Mouse (Mus musculus) cortical plate, adult 2 months (tissue): ENCODE data around the gene Nf1.

Experiments
- CTCF ChIP-seq: fragments of 200-500 bp; IDR thresholded peaks from 2 replicates; pipeline ENCODE4 v1.5.1; 2011; ENCODE audit warnings: mild to moderate bottlenecking, control low read depth, low read length; ENCODE audit not compliant: insufficient read depth; ENCODE audit errors: extremely low read depth
- POLR2A ChIP-seq: fragments of 200-500 bp; IDR thresholded peaks from 2 replicates; pipeline ENCODE4 v1.6.1; 2011; ENCODE audit warnings: mild to moderate bottlenecking, low read length, control low read depth; ENCODE audit not compliant: insufficient read depth; ENCODE audit errors: extremely low read depth

DNA sequence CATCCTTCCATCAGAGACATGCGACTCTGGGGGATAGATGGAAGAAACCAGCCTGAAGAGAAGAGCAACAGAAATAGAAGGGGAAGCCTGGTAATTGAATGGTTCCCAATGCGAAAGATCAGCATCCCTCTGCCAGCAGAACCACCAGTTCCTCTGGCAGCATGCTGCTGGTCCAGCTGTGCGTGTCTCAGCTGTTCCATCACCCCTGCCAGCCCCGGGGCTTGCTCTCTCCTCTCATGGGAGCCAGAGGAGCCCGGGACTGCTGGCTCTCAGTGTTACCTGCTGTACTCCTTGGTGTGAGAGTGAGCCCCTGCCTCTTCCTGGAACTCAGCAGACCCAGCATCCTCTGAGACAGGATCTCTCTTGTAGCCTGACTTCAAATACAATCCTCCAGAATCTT, 276.4 kb downstream of the Nf1 start:
- no peak for TF ChIP-seq CTCF
- no peak for TF ChIP-seq POLR2A
